Mouse (Mus musculus) neural tube, embryonic 13.5 days (tissue): Measurements from ENCODE around the gene Cttnbp2nl. TPM values are rescaled to one million over a fixed set of nuclear protein-coding genes. Genes with fewer than 3 reads are reported as not detected.

Experiments used
- ATAC-seq: fragments of 200-750 bp; cut with Nextera tagmentation; 2 replicates; pipeline ENCODE4 v1.8.0; 2017; ENCODE audit warnings: low read depth, mild to moderate bottlenecking, moderate TSS enrichment, moderate library complexity
- H3K27ac ChIP-seq: fragments of 300-500 bp; sonication (generic); replicated peaks from 2 replicates; pipeline ENCODE4 v1.5.1; 2015; ENCODE audit warnings: moderate library complexity, mild to moderate bottlenecking, inconsistent platforms
- H3K27me3 ChIP-seq: fragments of 300-500 bp; sonication (generic); 2 replicates; pipeline ENCODE4 v1.6.1; 2015; ENCODE audit warnings: mild to moderate bottlenecking, inconsistent platforms
- H3K36me3 ChIP-seq: fragments of 300-500 bp; sonication (generic); 2 replicates; pipeline ENCODE4 v1.6.1; 2015; ENCODE audit warnings: mild to moderate bottlenecking, inconsistent platforms
- H3K4me1 ChIP-seq: fragments of 300-500 bp; sonication (generic); replicated peaks from 2 replicates; pipeline ENCODE4 v1.6.1; 2015; ENCODE audit warnings: inconsistent platforms
- H3K4me2 ChIP-seq: fragments of 300-500 bp; sonication (generic); 2 replicates; pipeline ENCODE4 v1.6.1; 2015; ENCODE audit warnings: inconsistent platforms, mild to moderate bottlenecking, moderate library complexity
- H3K4me3 ChIP-seq: fragments of 300-500 bp; sonication (generic); 2 replicates; pipeline ENCODE4 v1.5.1; 2015; ENCODE audit warnings: mild to moderate bottlenecking, inconsistent platforms
- H3K9ac ChIP-seq: fragments of 300-500 bp; sonication (generic); 2 replicates; pipeline ENCODE4 v1.6.1; 2015; ENCODE audit warnings: moderate library complexity, mild to moderate bottlenecking, inconsistent platforms
- H3K9me3 ChIP-seq: fragments of 300-500 bp; sonication (generic); 2 replicates; pipeline ENCODE4 v1.6.1; 2016; ENCODE audit warnings: inconsistent platforms
- WGBS: fragments of 180-500 bp; shearing (Covaris S2); methylation state at CpG from one replicate; pipeline ENCODE4 v1.1.7; 2015; 5-methylcytosine and 5-hydroxymethylcytosine counted together
- polyA plus RNA-seq: library from polyadenylated mRNA; unstranded; fragments of >200 nt; fragmentation: Nextera tagmentation; extraction: Ambion mirVana; gene quantifications from 2 replicates; pipeline ENCODE4 v1.2.1, GENCODE M21; 2015

Gene Cttnbp2nl
- polyA plus RNA-seq, 1 experiment from 2014 or later = 52.8 TPM

- ATAC-seq = no peak
- Histone ChIP-seq H3K4me3 (no peak overlapping the region), H3K9me3 (no peaks in the 10 kb centered on the region), H3K36me3 (peaks cover 91% of the 10 kb centered on the region), H3K27me3 (no peaks in the 10 kb centered on the region), H3K4me2 (no peak overlapping the region), H3K9ac (no peak overlapping the region), H3K4me1 (no peaks in the 10 kb centered on the region), H3K27ac (no peak overlapping the region)
- 95% methylated on average over 9 of the region's 9 CpGs for WGBS
These were observed 44.9 kb downstream of the Cttnbp2nl start for GRCm38 (mm10) chr3:105008070-105008469.

- H3K27ac ChIP-seq = no peak overlapping the region
- H3K9me3 ChIP-seq = no peaks in the 10 kb centered on the region
- H3K4me3 ChIP-seq = no peak overlapping the region
- H3K4me2 ChIP-seq = no peak overlapping the region
- WGBS = 87% methylated on average over 6 of the region's 6 CpGs
- H3K36me3 ChIP-seq = peaks cover 91% of the 10 kb centered on the region
- no peak overlapping the region for H3K9ac ChIP-seq
- no peaks in the 10 kb centered on the region for H3K27me3 ChIP-seq
- no peak for ATAC-seq
- no peaks in the 10 kb centered on the region for H3K4me1 ChIP-seq
These were observed 46.8 kb downstream of the Cttnbp2nl start for GRCm38 (mm10) chr3:105006101-105006500.

DNA sequence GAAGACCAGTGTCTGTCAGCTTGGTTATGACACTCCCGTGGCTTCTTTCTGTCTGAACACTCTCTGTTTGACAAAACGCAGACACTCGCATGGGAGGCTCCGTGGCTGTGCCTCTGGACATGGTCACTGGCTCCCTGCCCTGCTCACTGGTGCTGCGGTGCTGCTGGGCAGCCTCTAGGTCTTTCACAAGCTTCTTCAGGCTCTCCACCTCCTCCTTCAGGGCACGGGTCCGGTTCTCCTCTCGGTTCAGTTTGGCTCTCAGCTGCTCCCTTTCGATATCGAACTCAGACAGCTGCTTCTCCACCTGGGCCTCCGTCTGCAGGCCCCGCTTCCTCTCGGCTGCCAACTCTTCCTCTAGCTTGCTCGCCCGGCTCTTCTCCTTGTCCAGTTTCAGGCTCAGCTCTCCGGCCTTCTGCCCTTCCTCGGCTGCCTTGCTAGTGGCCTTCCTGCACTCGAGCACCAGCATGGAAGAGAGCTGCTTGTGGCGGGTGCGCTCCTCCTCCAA, 47.3 kb downstream of the Cttnbp2nl start:
- H3K9me3 ChIP-seq = no peaks in the 10 kb centered on the region
- peaks cover 86% of the 10 kb centered on the region for H3K36me3 ChIP-seq
- H3K4me1 ChIP-seq = no peaks in the 10 kb centered on the region
- no peak overlapping the region for H3K27ac ChIP-seq
- H3K9ac ChIP-seq = no peak overlapping the region
- no peak overlapping the region for H3K4me2 ChIP-seq
- H3K27me3 ChIP-seq = no peaks in the 10 kb centered on the region
- WGBS = 94% methylated on average over 20 of the region's 20 CpGs
- no peak for ATAC-seq
- no peak overlapping the region for H3K4me3 ChIP-seq

DNA sequence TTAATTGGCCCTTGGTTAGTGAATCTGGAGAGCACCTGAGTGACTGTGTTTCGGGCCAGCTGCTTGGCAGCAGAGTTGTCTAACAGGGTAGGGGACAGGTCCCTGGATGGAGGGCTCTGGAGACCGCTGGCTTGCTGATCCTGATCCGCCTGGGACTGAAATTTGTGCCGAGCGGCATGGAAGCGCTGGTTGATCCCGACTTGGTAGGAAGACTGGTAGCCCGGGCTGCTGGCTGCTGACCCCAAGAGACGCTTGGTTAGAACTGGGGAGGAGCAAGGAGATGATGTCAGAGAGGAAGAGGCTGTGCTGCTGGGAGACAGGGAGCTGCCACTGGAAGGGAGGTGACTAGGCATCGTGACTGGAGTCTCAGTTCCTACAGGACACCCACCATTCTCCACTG, 47.9 kb downstream of the Cttnbp2nl start:
- no peaks in the 10 kb centered on the region for H3K4me1 ChIP-seq
- no peaks in the 10 kb centered on the region for H3K27me3 ChIP-seq
- no peak overlapping the region for H3K27ac ChIP-seq
- no peak overlapping the region for H3K4me3 ChIP-seq
- H3K9ac ChIP-seq = no peak overlapping the region
- peaks cover 80% of the 10 kb centered on the region for H3K36me3 ChIP-seq
- H3K4me2 ChIP-seq = no peak overlapping the region
- no peaks in the 10 kb centered on the region for H3K9me3 ChIP-seq
- 97% methylated on average over 10 of the region's 10 CpGs for WGBS
- ATAC-seq = no peak

GRCm38 (mm10) chr3:105003960-105004463, 48.9 kb downstream of the Cttnbp2nl start:
- Histone ChIP-seq H3K27ac (no peak overlapping the region), H3K4me2 (no peak overlapping the region), H3K9ac (no peak overlapping the region), H3K27me3 (no peaks in the 10 kb centered on the region), H3K4me1 (no peaks in the 10 kb centered on the region; the same call in 1 of the 2 replicates), H3K9me3 (no peaks in the 10 kb centered on the region), H3K36me3 (peaks cover 76% of the 10 kb centered on the region), H3K4me3 (no peak overlapping the region)
- ATAC-seq = no peak
- WGBS = 76% methylated on average over 14 of the region's 14 CpGs

GRCm38 (mm10) chr3:105001374-105001773, 51.6 kb downstream of the Cttnbp2nl start:
- Histone ChIP-seq H3K27me3 (no peaks in the 10 kb centered on the region), H3K27ac (no peak overlapping the region), H3K4me2 (no peak overlapping the region), H3K9me3 (no peaks in the 10 kb centered on the region), H3K36me3 (peaks cover 52% of the 10 kb centered on the region), H3K4me1 (peaks cover 14% of the 10 kb centered on the region), H3K9ac (no peak overlapping the region), H3K4me3 (no peak overlapping the region)
- no peak for ATAC-seq
- WGBS = 72% methylated on average over 6 of the region's 6 CpGs

GRCm38 (mm10) chr3:105000561-105000960, 52.4 kb downstream of the Cttnbp2nl start:
- Histone ChIP-seq H3K36me3 (peaks cover 44% of the 10 kb centered on the region), H3K4me1 (peaks cover 14% of the 10 kb centered on the region), H3K27ac (no peak overlapping the region), H3K9ac (no peak overlapping the region), H3K27me3 (no peaks in the 10 kb centered on the region), H3K4me3 (no peak overlapping the region), H3K9me3 (no peaks in the 10 kb centered on the region), H3K4me2 (no peak overlapping the region)
- ATAC-seq = no peak
- WGBS = 93% methylated on average over 8 of the region's 8 CpGs

- 0 out of 2 replicates have a peak overlapping the region, but pooled peaks have one; percentile 33 for H3K27ac ChIP-seq
- no peak overlapping the region for H3K4me3 ChIP-seq
These were observed 55.4 kb downstream of the Cttnbp2nl start for GRCm38 (mm10) chr3:104997563-104997962.

DNA sequence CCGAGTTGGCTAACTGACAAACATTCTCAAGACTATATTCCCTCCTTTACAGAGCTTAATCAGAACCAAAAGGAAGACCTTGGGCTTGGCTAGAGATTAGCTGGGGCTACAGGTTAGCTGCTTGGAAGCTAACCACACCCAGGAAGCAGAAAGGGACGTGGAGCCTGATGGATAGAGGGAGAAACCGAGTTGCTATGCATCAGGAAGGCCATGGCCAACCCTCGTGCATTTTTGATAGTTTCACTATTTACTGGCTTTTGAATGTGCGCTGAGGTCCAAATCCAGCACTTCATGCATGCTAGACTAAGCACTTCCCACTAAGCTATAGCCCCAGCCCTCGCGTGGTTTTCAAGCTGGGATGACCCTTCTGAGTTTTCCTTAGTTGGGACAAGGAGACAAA, 57.2 kb downstream of the Cttnbp2nl start:
- Histone ChIP-seq H3K36me3 (0 out of 2 replicates have a peak, but pooled peaks cover 5% of the 10 kb centered on the region), H3K27ac (no peak overlapping the region), H3K9ac (no peak overlapping the region), H3K4me1 (peaks cover 36% of the 10 kb centered on the region), H3K4me2 (no peak overlapping the region), H3K4me3 (no peak overlapping the region), H3K27me3 (no peaks in the 10 kb centered on the region), H3K9me3 (no peaks in the 10 kb centered on the region)
- 90% methylated on average over 7 of the region's 7 CpGs for WGBS
- no peak for ATAC-seq

More at GRCm38 (mm10) chr3:104997563-104997962, 55.4 kb downstream of the Cttnbp2nl start:
- Histone ChIP-seq H3K4me1 (peaks cover 35% of the 10 kb centered on the region), H3K9me3 (no peaks in the 10 kb centered on the region), H3K9ac (no peak overlapping the region), H3K36me3 (peaks cover 14% of the 10 kb centered on the region), H3K27me3 (no peaks in the 10 kb centered on the region), H3K4me2 (no peak overlapping the region)
- no peak for ATAC-seq
- 40% methylated on average over 6 of the region's 6 CpGs for WGBS

GRCm38 (mm10) chr3:104994415-104994841, 58.5 kb downstream of the Cttnbp2nl start:
- H3K27ac ChIP-seq = peak overlapping the region; percentile 86
- peak overlapping the region; percentile 9; the same call in 1 of the 2 replicates for H3K4me2 ChIP-seq
- WGBS = 55% methylated on average over 3 of the region's 3 CpGs
- H3K9ac ChIP-seq = peak overlapping the region; percentile 43; the same call in 1 of the 2 replicates
- H3K9me3 ChIP-seq = no peaks in the 10 kb centered on the region
- peaks cover 36% of the 10 kb centered on the region for H3K4me1 ChIP-seq
- ATAC-seq = peak; percentile 6; the same call in 1 of the 2 replicates
- no peak overlapping the region for H3K4me3 ChIP-seq
- H3K36me3 ChIP-seq = 0 out of 2 replicates have a peak, but pooled peaks cover under 1% of the 10 kb centered on the region
- H3K27me3 ChIP-seq = no peaks in the 10 kb centered on the region

- WGBS = 35% methylated on average over 4 of the region's 4 CpGs
- H3K27ac ChIP-seq = peak overlapping the region; percentile 86
- no peaks in the 10 kb centered on the region for H3K9me3 ChIP-seq
These were observed 59.1 kb downstream of the Cttnbp2nl start for GRCm38 (mm10) chr3:104993800-104994199.

GRCm38 (mm10) chr3:104992709-104993388, 60.1 kb downstream of the Cttnbp2nl start:
- Histone ChIP-seq H3K9me3 (no peaks in the 10 kb centered on the region), H3K27ac (0 out of 2 replicates have a peak overlapping the region, but pooled peaks have one; percentile 33), H3K9ac (no peak overlapping the region; the same call in 1 of the 2 replicates), H3K4me3 (0 out of 2 replicates have a peak overlapping the region, but pooled peaks have one; percentile 6), H3K36me3 (no peaks in the 10 kb centered on the region), H3K4me1 (peaks cover 31% of the 10 kb centered on the region), H3K4me2 (peak overlapping the region; percentile 35), H3K27me3 (no peaks in the 10 kb centered on the region)
- peak; percentile 72 for ATAC-seq
- WGBS = 11% methylated on average over 23 of the region's 23 CpGs

More at GRCm38 (mm10) chr3:104993800-104994199, 59.1 kb downstream of the Cttnbp2nl start:
- H3K9ac ChIP-seq = peak overlapping the region; percentile 43; the same call in 1 of the 2 replicates
- H3K4me1 ChIP-seq = peaks cover 36% of the 10 kb centered on the region
- no peak overlapping the region for H3K4me3 ChIP-seq
- no peaks in the 10 kb centered on the region for H3K36me3 ChIP-seq
- H3K4me2 ChIP-seq = peak overlapping the region; percentile 9; the same call in 1 of the 2 replicates
- peak; percentile 84 for ATAC-seq
- no peaks in the 10 kb centered on the region for H3K27me3 ChIP-seq
